Mouse (Mus musculus): ENCODE measurements around the gene Pacsin1.

Gene Pacsin1

DNA sequence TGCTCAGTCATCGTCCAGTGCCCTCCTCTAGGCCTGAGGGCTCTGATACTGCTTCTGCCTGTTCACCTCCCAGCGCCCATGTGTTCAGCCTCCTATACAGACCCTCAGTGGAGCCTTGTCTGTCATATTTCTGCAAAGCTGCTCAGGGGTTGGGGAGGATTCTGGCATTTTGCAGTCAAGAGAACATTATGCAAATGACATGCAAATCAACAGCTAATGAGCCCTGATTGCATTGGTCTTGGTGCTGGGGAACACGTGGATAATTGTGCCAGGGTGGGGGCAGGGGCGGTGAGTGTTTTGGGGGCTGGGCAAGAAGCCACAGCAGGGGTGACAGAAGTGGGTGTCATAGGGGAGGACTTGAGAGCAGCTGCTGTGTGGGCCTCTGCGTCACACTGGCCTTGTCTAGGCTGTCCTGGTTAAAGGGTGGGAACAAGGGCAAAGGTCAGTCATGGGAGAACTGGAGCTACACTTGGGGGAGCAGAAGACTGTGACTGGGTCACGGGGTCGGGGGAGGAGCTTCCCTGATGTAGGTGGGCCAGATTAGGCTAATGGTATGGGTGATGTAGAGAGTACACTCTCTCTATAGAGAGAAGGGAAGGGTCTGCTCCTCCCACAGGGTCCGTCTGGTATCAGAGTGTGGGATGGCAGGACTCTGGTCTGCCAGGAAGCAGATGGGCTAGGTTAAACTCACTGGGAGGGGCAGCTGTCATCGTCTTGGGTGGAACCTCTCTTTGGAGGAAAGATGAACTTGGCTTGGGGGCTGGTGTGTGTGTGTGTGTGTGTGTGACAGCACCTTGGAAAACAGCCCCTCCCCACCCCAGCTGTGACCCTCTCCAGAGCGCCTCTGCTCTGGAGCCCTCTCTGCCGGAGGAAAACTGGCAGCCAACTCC is 23.9 kb downstream of the Pacsin1 start:
- DNase-seq (ENCODE audit: low spot score): no peak

DNA sequence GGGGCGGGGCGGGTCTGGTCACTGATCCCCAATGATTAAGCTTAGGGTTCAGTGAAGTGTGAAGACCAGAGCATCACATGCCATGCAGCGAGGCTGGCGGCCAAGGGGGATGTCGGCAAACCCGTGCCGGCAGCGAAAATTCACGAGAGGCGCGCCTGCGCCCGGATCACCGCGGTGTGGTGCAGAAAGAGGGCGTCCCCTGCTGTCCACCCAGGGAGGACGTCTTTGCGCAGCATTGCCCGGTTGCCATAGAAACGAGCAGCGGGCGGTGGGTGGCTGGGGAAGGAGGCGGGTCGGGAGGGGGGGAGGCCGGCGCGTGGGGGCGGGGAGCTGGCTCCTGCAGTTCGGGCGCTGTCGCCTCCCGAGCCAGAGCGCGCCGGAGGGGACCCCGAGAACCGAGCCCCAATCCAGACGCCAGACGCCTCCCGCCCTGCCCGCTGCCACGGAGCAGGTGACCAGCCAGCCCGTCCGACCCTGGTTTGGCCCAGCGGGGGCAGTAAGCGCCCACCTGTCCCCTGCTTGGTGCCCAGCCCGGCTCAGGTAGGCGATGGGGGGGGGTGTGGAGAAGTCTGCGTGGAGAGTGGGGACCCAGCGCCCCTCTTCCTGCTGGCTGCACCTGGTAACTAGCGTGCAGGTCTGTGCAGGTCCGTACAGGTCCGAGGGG is 29.7 kb downstream of the Pacsin1 start:
- no peak for DNase-seq (ENCODE audit: low spot score)

DNA sequence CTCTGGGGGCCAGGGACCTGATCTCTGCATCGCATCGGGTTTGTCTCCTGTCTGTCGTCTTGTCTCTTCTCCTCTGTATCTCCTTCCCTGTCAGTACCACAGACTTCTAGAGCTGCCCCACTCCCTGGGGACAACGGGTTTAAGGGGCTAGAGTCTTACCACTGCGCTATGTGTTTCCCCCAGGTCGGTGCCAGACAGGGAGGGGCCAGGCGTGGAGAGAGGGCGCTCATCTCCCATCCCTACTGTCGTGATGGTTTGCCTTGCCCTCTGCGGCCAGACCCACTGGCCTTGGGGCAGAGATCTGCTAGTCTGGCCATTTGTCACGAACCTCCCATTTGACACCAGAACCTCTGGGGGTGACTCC is 30.2 kb downstream of the Pacsin1 start:
- DNase-seq (ENCODE audit: low spot score): no peak

DNA sequence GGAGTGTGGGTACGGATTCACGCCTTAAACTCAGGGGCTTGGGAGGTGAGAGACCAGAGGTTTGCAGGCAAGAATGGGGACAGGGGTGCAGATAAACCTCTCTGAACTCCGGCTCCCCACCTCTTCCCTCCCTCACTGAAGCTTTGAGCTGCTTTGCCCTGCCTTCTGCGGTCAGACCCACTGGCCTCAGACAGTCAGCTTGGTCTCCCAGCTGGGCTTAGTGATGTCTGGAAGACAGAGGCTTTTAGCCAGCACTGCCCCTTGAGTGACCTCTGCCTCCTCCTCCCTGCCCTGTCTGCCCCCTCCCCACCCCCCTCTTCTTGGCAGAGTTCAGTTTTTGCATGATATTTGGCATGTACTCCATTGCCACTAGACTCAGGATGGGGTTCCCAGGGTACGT is 31.1 kb downstream of the Pacsin1 start:
- DNase-seq (ENCODE audit: low spot score): no peak

DNA sequence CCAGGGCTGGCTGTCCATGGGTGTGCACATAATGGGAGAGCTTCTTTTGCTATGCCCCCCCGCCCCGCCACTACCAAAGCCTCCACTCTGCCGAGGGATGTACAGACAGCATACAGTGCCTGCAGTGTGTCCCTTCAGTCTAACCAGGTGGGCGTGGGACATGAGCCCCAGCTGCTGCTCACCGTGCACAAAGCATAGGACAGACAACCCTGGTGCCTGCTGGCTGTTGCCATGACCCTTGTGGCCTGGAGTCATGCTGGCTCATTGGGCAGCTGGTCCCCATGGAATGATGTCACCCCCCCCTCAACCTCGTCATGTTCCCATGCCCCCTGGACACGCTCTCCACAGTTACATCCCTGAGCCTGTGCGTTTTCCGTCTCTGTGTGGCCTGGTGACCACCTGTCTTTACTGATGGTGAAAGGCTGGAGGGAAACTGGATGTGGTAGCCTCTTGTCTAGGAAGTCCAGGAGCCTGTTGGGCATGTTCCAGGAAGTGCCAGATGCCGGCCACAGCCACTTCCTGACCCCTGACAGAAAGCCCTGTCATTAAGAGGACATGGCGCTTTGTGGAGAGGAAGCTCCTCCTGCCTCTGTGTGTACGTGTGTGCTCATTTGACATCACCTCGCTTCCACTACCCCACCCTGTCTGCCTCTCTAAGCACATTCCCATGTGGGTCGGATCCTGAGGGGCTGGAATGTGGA is 35.8 kb downstream of the Pacsin1 start:
- no peak for DNase-seq (ENCODE audit: low spot score)

DNA sequence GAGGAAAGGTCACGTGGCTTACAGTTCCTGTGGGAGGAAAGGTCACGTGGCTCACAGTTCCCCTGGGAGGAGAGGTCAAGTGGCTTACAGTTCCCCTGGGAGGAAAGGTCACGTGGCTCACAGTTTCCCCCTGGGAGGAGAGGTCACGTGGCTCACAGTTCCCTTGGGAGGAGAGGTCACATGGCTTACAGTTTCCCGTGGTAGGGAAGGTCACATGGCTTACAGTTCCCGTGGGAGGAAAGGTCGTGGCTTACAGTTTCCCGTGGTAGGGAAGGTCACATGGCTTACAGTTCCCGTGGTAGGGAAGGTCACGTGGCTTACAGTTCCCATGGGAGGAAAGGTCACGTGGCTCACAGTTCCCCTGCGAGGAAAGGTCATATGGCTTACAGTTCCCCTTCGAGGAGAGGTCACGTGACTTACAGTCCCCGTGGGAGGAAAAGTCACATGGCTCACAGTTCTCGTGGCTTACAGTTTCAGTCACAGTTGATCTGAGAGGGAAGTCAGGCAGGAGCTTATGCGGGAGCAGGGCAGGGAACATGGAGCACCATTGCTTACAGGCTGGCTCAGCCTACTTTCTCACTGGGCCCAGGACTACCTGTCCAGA is 44.4 kb downstream of the Pacsin1 start:
- DNase-seq (ENCODE audit: low spot score): no peak

DNA sequence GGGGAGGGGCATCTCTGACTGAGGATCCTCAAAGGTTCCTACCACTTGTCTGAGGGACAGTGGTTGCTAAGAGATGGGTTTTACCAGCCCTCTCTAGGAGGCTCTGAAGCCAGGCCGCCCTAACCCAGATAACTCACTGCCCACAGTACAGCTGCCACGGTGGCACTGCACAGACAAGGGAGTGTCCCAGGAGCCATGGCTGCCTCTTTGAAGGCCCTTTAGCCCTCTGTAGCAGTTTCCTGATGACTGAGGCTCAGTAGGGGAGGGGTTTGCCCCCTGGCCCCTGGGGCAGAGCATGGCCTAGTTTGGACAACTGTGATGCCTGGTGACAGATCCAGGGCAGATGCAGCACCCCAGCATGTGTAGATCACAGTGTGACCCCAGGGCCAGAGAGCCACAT is 45.5 kb downstream of the Pacsin1 start:
- no peak for DNase-seq (ENCODE audit: low spot score)

DNA sequence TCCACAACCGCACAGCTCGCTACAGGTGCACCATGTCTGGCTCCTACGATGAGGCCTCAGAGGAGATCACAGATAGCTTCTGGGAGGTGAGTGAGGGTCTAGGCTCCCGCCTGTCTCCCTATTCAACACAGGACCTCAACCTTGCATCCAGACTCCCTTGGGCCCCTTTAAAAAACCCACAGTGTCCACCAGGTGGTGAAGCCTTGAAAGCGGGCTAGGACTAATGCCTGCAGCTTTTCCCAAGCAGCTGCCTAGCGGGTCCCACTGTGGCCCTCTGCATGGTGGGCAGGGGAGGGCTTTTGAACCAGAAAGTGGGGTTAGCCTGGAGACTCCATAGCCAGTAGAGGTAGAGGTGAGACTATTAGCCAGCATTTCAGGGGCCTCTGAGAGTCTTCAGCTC is 46.5 kb downstream of the Pacsin1 start:
- DNase-seq (ENCODE audit: low spot score): no peak

DNA sequence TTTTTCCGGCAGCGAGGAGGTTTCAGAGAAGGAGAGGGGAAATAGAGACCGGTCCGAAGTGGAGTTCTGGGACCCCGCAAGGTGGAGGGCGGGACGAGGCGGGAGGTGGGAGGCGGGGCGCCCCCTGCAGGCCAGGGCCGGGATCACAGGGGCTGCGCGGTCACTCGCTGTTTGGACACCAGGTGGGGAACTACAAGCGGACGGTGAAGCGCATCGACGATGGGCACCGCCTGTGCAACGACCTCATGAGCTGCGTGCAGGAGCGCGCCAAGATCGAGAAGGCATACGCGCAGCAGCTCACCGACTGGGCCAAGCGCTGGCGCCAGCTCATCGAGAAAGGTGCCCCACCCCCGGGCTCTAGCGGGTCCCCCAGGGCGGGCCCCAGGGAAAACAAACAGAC is 47.2 kb downstream of the Pacsin1 start:
- DNase-seq (ENCODE audit: low spot score): no peak

DNA sequence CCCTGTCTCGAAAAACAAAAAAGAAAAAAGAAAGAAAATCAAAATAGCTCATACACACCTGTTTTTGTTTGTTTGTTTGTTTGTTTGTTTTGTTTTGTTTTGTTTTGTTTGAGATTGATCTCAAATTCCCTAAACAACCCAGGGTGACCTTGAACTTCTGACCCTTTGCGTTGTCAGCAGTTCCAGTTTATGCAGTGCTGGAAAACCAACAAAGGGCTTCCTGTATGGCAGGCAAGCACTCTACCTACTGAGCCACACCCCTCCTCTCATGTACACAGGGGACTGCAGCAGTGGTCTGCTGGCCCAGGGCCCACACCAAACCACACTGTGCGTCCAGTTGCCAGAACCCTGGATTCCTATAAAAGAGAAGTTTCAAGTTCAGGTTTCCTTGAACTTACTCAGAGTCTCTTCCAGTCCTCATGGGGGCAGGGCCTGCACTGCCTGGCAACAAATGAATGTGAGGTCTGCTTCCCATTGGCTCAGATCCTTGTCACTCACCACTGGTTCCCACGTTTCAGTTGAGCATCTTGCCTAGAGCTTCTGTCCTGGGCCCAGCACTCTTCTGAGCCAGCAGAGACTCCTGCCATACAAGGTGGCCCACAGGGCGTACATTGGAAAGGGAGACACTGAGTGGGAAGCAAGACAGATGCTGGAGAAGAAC is 48.8 kb downstream of the Pacsin1 start:
- no peak for DNase-seq (ENCODE audit: low spot score)

DNA sequence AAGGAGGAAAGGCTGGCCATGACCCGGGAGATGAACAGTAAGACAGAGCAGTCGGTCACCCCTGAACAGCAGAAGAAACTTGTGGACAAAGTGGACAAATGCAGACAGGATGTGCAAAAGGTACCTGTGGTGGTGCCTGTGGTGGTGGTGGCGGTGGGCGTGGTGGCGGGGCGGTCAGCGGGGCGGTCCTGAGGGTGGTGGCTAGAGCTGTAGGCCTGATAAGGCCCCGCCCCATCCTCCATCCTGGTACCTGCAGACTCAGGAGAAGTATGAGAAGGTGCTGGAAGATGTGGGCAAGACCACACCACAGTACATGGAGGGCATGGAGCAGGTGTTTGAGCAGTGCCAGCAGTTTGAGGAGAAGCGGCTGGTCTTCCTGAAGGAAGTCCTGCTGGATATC is 50.4 kb downstream of the Pacsin1 start:
- no peak for DNase-seq (ENCODE audit: low spot score)

DNA sequence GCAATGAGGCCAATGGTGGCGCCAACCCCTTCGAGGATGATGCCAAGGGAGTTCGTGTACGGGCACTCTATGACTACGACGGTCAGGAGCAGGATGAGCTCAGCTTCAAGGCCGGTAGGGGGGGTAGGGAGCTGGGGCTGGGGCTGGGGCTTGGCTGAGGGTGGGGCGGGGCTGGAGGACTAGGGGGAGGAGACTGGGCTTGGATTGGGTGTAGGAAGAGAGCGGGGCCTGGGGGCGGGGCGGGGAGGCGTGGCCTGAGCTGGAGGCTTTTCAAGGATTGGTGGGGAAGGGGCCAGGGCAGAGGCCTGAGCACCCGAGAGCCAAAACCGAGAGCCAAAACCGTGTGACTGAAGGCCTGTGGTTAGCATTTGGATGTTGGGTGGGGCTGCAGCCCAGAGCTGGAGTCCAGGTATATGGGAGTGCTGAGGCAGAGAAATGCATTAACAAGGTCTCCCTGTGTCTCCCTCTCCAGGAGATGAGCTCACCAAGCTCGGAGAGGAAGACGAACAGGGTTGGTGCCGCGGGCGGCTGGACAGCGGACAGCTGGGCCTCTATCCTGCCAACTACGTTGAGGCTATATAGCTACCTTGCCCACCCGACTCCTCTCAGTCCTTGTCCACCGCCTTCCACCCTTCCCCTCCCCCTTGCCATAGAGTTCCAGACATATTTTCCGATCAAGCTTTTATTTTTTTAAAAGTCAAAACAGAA is 52.8 kb downstream of the Pacsin1 start:
- DNase-seq (ENCODE audit: low spot score): no peak

DNA sequence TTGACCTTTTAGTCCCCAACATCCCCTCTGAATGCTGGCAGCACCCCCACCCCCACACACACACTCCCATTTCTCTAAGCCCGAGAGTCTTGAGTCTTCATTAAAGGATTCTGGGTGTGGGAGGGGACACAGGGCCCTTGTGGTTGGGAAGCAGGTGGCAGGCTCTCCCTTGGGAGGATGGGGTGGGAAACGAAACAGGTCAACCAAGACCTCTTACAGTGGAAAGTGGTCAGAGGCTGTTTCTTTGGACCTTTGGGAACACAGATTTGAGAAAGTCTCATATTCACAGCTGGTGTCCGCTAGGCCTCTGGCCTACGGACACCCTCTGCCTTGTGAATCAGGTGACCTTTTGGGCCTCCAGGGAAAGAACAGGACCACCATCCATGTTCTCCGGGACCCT is 54.3 kb downstream of the Pacsin1 start:
- no peak for DNase-seq (ENCODE audit: low spot score)

DNA sequence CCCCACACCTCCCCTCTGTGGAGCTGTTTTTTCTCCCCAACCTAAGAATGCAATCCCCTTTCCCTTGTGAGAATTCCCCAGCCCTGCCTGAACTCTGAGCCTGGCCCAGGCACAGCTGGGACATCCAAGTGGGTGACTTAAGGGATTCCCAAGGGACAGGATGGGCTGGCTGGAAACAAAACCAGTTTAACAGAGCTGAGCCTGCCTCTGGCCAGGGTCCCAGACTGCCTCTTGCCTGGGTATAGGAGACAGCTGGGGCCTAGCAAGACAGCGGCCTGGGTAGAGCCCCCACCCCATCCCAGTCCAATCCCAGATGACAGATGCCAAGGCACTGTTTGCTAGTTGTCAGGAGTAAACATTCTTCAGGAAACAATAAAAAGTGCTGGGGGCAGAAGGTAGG is 57.5 kb downstream of the Pacsin1 start:
- no peak for DNase-seq (ENCODE audit: low spot score)

DNA sequence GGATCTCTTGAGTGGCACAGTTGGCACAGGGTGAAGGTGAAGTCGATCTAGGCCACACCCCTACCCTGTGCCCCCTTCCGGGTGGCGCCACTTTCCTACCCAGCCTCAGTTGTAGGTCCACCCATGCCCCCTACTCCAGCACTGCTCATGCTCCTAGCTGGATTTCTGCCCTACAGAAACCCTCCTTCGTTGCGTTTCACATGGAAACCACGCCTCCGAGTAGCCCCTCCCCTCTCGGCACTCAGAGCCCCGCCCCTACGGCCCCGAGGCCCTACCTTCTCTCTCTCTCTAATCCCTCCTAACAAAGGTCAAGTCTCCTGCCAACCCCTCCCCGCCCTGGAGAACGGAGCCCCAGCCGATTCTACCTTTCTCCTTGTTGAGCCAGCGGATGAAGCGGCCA is 61.5 kb downstream of the Pacsin1 start:
- DNase-seq (ENCODE audit: low spot score): no peak

DNA sequence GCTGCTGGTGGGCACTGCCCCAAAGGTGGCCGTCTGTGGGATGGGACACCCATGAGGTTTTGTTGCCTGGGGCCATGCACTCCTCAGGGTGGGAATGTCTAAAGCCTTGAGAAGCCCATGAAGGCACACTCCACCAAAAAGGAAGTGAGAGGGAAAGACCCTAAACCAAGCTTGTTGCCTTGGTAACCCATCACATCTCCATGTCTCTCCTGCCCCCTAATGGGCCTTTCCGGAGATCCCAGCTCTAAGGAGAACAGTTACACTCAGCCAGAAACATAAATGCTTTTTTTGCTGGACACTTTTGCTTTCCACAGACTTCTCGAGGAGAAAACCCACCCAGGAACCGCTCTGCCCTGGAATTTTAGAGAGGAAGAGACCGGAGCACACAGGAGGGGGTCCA is 62.9 kb downstream of the Pacsin1 start:
- no peak for DNase-seq (ENCODE audit: low spot score)

DNA sequence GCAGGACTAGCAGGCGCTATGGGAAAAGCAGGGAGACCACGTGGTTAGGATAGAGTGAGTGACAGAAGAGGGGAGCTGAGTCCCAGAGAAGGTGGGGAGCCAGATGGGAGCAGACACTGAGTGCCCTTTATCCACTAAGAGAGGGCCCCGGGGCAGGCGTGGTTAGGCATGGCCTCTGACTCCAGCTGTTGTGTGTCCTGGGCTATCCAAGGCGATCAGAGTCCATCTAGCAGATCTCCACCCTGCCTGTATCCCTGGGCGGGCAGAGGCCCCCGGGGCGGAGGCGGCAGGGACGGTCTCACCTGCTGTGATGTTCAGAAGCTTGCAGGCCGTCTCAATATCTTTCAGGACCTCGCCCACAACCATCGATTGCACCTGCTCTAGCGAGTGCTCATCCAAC is 64.4 kb downstream of the Pacsin1 start:
- no peak for DNase-seq (ENCODE audit: low spot score)

DNA sequence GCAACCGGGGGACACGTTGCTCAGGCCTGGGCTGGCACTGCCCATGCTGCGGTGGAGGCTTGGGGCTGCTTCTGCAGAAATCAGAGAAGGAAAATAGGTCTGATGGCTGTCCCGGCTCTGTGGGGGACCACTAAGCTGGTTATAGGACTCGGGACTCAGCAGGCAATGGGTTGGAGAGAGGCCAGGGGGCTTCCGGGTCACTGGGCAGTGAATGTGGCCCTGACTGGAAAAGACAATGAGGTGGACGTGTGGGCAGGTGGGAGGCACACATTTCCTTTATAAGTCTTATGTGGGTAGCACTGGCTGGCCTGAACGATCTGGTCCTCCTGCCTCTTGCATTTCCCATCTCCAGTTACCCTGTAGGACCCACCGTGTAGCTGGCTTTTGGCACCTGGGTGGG is 65.0 kb downstream of the Pacsin1 start:
- no peak for DNase-seq (ENCODE audit: low spot score)

DNA sequence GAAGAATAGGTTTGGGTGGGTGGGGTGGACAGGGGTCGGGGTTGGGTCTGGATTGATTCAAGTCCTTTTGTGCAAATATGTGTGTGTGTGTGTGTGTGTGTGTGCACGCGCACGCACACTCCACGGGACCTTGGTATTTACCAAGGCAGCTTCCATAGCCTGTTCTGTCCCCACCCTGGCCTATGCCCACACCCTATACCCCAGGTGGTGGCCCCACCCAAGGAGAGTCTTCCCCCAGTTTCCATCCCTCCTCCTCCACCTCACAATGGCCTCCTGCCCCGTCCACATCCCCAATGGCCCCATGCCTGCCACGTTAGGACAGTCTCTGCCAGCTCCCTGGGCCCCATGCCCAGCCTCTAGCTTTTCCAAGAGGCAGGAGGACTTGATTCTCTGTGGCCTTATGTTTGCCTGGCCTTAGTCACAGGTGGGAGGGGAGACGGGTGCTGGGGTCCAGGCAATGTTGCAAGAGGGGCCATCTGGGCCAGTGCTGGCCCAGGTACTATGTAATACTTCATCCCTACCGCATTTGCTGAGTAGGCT is 65.9 kb downstream of the Pacsin1 start:
- no peak for DNase-seq (ENCODE audit: low spot score)

DNA sequence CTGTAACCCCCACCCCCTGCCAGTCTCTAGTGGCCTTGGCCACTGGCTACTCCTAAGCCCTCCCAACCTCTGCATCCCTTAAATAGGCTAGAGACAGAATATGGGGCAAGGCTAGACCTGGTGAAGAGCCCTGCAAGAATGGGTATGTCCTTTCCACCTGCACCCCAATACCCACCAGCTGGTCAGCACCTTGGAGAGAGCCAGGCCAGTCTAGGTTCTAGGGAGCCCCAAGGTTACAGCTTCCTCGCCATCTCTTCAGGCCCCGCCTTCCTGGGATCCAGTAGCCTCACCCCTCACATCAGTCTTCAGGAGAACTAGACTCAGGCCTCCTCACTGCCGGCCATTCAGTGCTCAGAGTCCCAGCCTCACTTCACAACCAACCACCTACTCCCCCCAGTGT is 69.0 kb downstream of the Pacsin1 start:
- DNase-seq (ENCODE audit: low spot score): no peak

DNA sequence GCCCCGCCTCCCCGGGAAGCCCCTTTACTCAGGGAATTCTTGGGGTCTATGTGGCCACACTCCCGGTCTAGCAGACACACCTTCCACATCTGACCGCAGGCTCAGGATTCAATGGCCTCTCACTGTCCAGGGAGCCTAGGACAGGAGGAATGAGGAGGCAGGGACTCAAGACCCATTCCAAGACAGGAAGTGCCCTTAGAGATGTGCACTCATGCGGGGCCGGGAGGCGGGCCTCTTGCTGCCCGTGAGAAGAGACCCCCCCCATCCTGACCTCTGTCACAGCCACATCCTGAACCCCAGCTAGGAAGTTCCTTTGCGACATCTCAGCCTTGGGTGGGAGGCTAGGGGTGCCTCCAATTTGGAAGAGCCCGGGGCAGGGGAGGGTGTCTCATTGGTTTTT is 69.7 kb downstream of the Pacsin1 start:
- DNase-seq (ENCODE audit: low spot score): no peak
